Mouse (Mus musculus) B cell, adult 2 months (primary cell): Measurements from ENCODE around the gene Abcb8.

Experiments
- DNase-seq, 2 experiments: peaks; one replicate each; pipeline ENCODE4 v3.0.0; 2022

The Abcb8 gene

GRCm38 (mm10) chr5:24393392-24393997 lies at the start of gene Abcb8:
Abcb8 (plus strand) TSS chr5:24393663.
- peak; percentile 95 to 96 for DNase-seq

- no peak for DNase-seq
Measured at GRCm38 (mm10) chr5:24343977-24344436, 49.5 kb upstream of the Abcb8 start.

- DNase-seq, result no peak
Measured at GRCm38 (mm10) chr5:24344477-24345051, 48.9 kb upstream of the Abcb8 start.

GRCm38 (mm10) chr5:24346313-24346712 lies 47.1 kb upstream of the Abcb8 start:
- no peak for DNase-seq

- DNase-seq, result no peak
Measured at GRCm38 (mm10) chr5:24347186-24347875, 46.1 kb upstream of the Abcb8 start.

GRCm38 (mm10) chr5:24348128-24348527 lies 45.3 kb upstream of the Abcb8 start:
- peak; percentile 73 to 77 for DNase-seq

GRCm38 (mm10) chr5:24348546-24348945 lies 44.9 kb upstream of the Abcb8 start:
- DNase-seq, result no peak

- DNase-seq, result no peak
Measured at GRCm38 (mm10) chr5:24350073-24350472, 43.4 kb upstream of the Abcb8 start.

GRCm38 (mm10) chr5:24350531-24351250 lies 42.8 kb upstream of the Abcb8 start:
- no peak for DNase-seq

- DNase-seq, result no peak
Measured at GRCm38 (mm10) chr5:24351278-24351677, 42.2 kb upstream of the Abcb8 start, which contains the start of gene Kcnh2. Kcnh2 (minus strand) TSS chr5:24351604.

- DNase-seq, result no peak
Measured at GRCm38 (mm10) chr5:24351701-24352171, 41.7 kb upstream of the Abcb8 start.

- DNase-seq, result no peak
Measured at GRCm38 (mm10) chr5:24352251-24352859, 41.1 kb upstream of the Abcb8 start.

- no peak for DNase-seq
Measured at GRCm38 (mm10) chr5:24353327-24353726, 40.1 kb upstream of the Abcb8 start.

- DNase-seq, result no peak
Measured at GRCm38 (mm10) chr5:24356764-24357163, 36.7 kb upstream of the Abcb8 start.

GRCm38 (mm10) chr5:24357461-24357860 lies 36.0 kb upstream of the Abcb8 start:
- peak; percentile 66 for DNase-seq

- peak; percentile 81 to 82 for DNase-seq
Measured at GRCm38 (mm10) chr5:24360792-24361454, 32.5 kb upstream of the Abcb8 start.

GRCm38 (mm10) chr5:24363467-24363866 lies 30.0 kb upstream of the Abcb8 start:
- no peak for DNase-seq

GRCm38 (mm10) chr5:24364061-24364460 lies 29.4 kb upstream of the Abcb8 start:
- DNase-seq, result no peak

- no peak for DNase-seq
Measured at GRCm38 (mm10) chr5:24364508-24364907, 29.0 kb upstream of the Abcb8 start, which contains the start of gene Nos3. Nos3 (plus strand) TSS chr5:24364810.

GRCm38 (mm10) chr5:24364963-24365362 lies 28.5 kb upstream of the Abcb8 start:
- DNase-seq, result no peak

GRCm38 (mm10) chr5:24365528-24365927 lies 27.9 kb upstream of the Abcb8 start:
- DNase-seq, result no peak

- DNase-seq, result no peak
Measured at GRCm38 (mm10) chr5:24366426-24366825, 27.0 kb upstream of the Abcb8 start.
